Mouse (Mus musculus) limb, embryonic 15.5 days (tissue): ENCODE measurements at regions not wholly inside any gene's neighbourhood (a gene's known extent, or its start where the extent isn't known, plus 50 kb on each side); places are given as distances from the start of the nearest gene placed in this dataset.

Experiments
- ATAC-seq: fragments of 200-750 bp; cut with Nextera tagmentation; 2 replicates; pipeline ENCODE4 v1.8.0; 2017; ENCODE audit warnings: low read depth, moderate TSS enrichment; ENCODE audit not compliant: insufficient number of reproducible peaks, low FRiP score, low TSS enrichment
- H3K27ac ChIP-seq: fragments of 300-500 bp; sonication (generic); 2 replicates; pipeline ENCODE4 v1.5.1; 2015; ENCODE audit warnings: moderate library complexity, mild to moderate bottlenecking, inconsistent platforms
- H3K27me3 ChIP-seq: fragments of 300-500 bp; sonication (generic); 2 replicates; pipeline ENCODE4 v1.6.1; 2015; ENCODE audit warnings: inconsistent platforms
- H3K36me3 ChIP-seq: fragments of 300-500 bp; sonication (generic); 2 replicates; pipeline ENCODE4 v1.6.1; 2015; ENCODE audit warnings: inconsistent platforms
- H3K4me1 ChIP-seq: fragments of 300-500 bp; sonication (generic); 2 replicates; pipeline ENCODE4 v1.6.1; 2015; ENCODE audit warnings: inconsistent platforms
- H3K4me2 ChIP-seq: fragments of 300-500 bp; sonication (generic); 2 replicates; pipeline ENCODE4 v1.6.1; 2015; ENCODE audit warnings: mild to moderate bottlenecking, inconsistent platforms
- H3K4me3 ChIP-seq: fragments of 300-500 bp; sonication (generic); 2 replicates; pipeline ENCODE4 v1.5.1; 2015; ENCODE audit warnings: mild to moderate bottlenecking, inconsistent platforms
- H3K9ac ChIP-seq: fragments of 300-500 bp; sonication (generic); 2 replicates; pipeline ENCODE4 v1.6.1; 2015; ENCODE audit warnings: inconsistent platforms
- H3K9me3 ChIP-seq: fragments of 300-500 bp; sonication (generic); 2 replicates; pipeline ENCODE4 v1.6.1; 2016; ENCODE audit warnings: inconsistent platforms
- WGBS: fragments of 180-500 bp; shearing (Covaris S2); methylation state at CpG from one replicate; pipeline ENCODE4 v1.1.7; 2015; 5-methylcytosine and 5-hydroxymethylcytosine counted together

GRCm38 (mm10) chr13:33721851-33722250 lies 60.6 kb downstream of the Serpinb6d start:
- no peak for ATAC-seq
- H3K4me3 ChIP-seq: no peak overlapping the region
- H3K9me3 ChIP-seq: no peaks in the 10 kb centered on the region
- H3K27me3 ChIP-seq: no peaks in the 10 kb centered on the region
- H3K27ac ChIP-seq: no peak overlapping the region
- H3K9ac ChIP-seq: no peak overlapping the region
- no peaks in the 10 kb centered on the region for H3K4me1 ChIP-seq
- H3K36me3 ChIP-seq: no peaks in the 10 kb centered on the region
- H3K4me2 ChIP-seq: no peak overlapping the region

- Histone ChIP-seq H3K4me3 (peak overlapping the region; percentile 23), H3K27ac (no peak overlapping the region), H3K4me1 (peaks cover 2% of the 10 kb centered on the region; the same call in 1 of the 2 replicates), H3K9ac (no peak overlapping the region), H3K9me3 (no peaks in the 10 kb centered on the region), H3K36me3 (no peaks in the 10 kb centered on the region), H3K4me2 (peak overlapping the region; percentile 37), H3K27me3 (no peaks in the 10 kb centered on the region)
- WGBS: 36% methylated on average over 18 of the region's 18 CpGs
- no peak for ATAC-seq
Measured at GRCm38 (mm10) chr13:33762293-33763125, 80.7 kb downstream of the Serpinb6e start.

GRCm38 (mm10) chr13:33763295-33763916 lies 79.8 kb downstream of the Serpinb6e start:
- ATAC-seq: no peak
- Histone ChIP-seq H3K4me3 (no peak overlapping the region), H3K9ac (no peak overlapping the region), H3K27ac (no peak overlapping the region), H3K36me3 (no peaks in the 10 kb centered on the region), H3K9me3 (no peaks in the 10 kb centered on the region), H3K27me3 (no peaks in the 10 kb centered on the region), H3K4me1 (peaks cover 2% of the 10 kb centered on the region; the same call in 1 of the 2 replicates), H3K4me2 (no peak overlapping the region)
- 77% methylated on average over 14 of the region's 14 CpGs for WGBS
